Mouse (Mus musculus) bone marrow, adult 2 months (tissue): ENCODE data around the gene Phactr2.

ENCODE experiments used
- CTCF ChIP-seq: fragments of 200-500 bp; IDR thresholded peaks from 2 replicates; pipeline ENCODE4 v1.5.1; 2011; ENCODE audit warnings: low read length, control low read depth; ENCODE audit not compliant: control insufficient read depth, insufficient read depth
- POLR2A ChIP-seq: fragments of 200-500 bp; IDR thresholded peaks from 2 replicates; pipeline ENCODE4 v1.6.1; 2011; ENCODE audit warnings: low read depth, mild to moderate bottlenecking, control low read depth, low read length, borderline replicate concordance; ENCODE audit not compliant: control insufficient read depth

GRCm38 (mm10) chr10:13502371-13502770, 28.2 kb upstream of the Phactr2 start:
- no peak for TF ChIP-seq CTCF
- no peak for TF ChIP-seq POLR2A
